Mouse (Mus musculus) ES-E14 (cell line): ENCODE measurements around the gene Slc16a5. TPM values are rescaled to one million over a fixed set of nuclear protein-coding genes. Genes with fewer than 3 reads are reported as not detected.

Source experiments
- DNase-seq: peaks from one replicate; pipeline ENCODE4 v3.0.0-alpha.2; 2013; ENCODE audit warnings: low read depth, low spot score
- H3K27ac ChIP-seq: 2 replicates; pipeline ENCODE4 v1.5.1; 2012; ENCODE audit warnings: low read depth, mild to moderate bottlenecking, low read length, moderate library complexity, mixed read lengths; ENCODE audit not compliant: poor library complexity, insufficient read depth, severe bottlenecking
- H3K36me3 ChIP-seq: 2 replicates; pipeline ENCODE4 v1.6.1; 2012; ENCODE audit warnings: mild to moderate bottlenecking, low read length, moderate library complexity, mixed read lengths; ENCODE audit not compliant: control insufficient read depth, poor library complexity, insufficient read depth, severe bottlenecking
- H3K4me1 ChIP-seq, 2 experiments: fragments of 150-350 bp in 1 of 2; sonication (generic) in 1 of 2; 2 replicates each; pipeline ENCODE4 v1.6.1; 2012; ENCODE audit warnings: low read length in 2 of 2, mild to moderate bottlenecking in 1 of 2, mixed read lengths in 1 of 2; ENCODE audit not compliant: control insufficient read depth in 2 of 2, insufficient read depth in 2 of 2, poor library complexity in 1 of 2
- H3K4me3 ChIP-seq, 2 experiments: fragments of 150-350 bp in 1 of 2; sonication (generic) in 1 of 2; 2 replicates each; pipeline ENCODE4 v1.5.1; 2012; ENCODE audit warnings: low read length in 2 of 2, low read depth in 1 of 2, mild to moderate bottlenecking in 1 of 2, mixed read lengths in 1 of 2; ENCODE audit not compliant: insufficient read depth in 1 of 2, poor library complexity in 1 of 2, severe bottlenecking in 1 of 2
- H3K9ac ChIP-seq: 2 replicates; pipeline ENCODE4 v1.6.1; 2012; ENCODE audit warnings: low read depth, mild to moderate bottlenecking, low read length, mixed read lengths; ENCODE audit not compliant: poor library complexity, insufficient read depth, severe bottlenecking
- H3K9me3 ChIP-seq: fragments of 150-350 bp; sonication (generic); 2 replicates; pipeline ENCODE4 v1.6.1; 2012; ENCODE audit warnings: low read depth, mild to moderate bottlenecking, low read length; ENCODE audit not compliant: control insufficient read depth, insufficient read depth
- CHD2 ChIP-seq: IDR thresholded peaks from 2 replicates; pipeline ENCODE4 v1.6.1; 2014; ENCODE audit warnings: mild to moderate bottlenecking, low read depth, low read length, inconsistent platforms
- HCFC1 ChIP-seq: IDR thresholded peaks from 2 replicates; pipeline ENCODE4 v1.6.1; 2012; ENCODE audit warnings: low read length, inconsistent platforms, borderline replicate concordance; ENCODE audit not compliant: insufficient read depth
- MAFK ChIP-seq: IDR thresholded peaks from 2 replicates; pipeline ENCODE4 v1.6.1; 2014; ENCODE audit warnings: mild to moderate bottlenecking, low read depth, low read length, inconsistent platforms; ENCODE audit not compliant: insufficient read depth
- ZC3H11A ChIP-seq: IDR thresholded peaks from 2 replicates; pipeline ENCODE4 v1.6.1; 2012; ENCODE audit warnings: low read depth, mild to moderate bottlenecking, inconsistent platforms, low read length, borderline replicate concordance
- ZNF384 ChIP-seq: IDR thresholded peaks from 2 replicates; pipeline ENCODE4 v1.6.1; 2012; ENCODE audit warnings: low read depth, low read length, inconsistent platforms
- in situ Hi-C, 2 experiments: fragments of 600-800 bp; cut with MboI; formaldehyde crosslinking; loops; one replicate each; pipeline ENCODE4 v1.15.1; 2025; ENCODE audit warnings: low sequenced_read_pairs in 2 of 2, inconsistent platforms in 1 of 2; ENCODE audit not compliant: unreplicated experiment in 2 of 2
- total RNA-seq: library from RNA; depleted of rRNA; stranded (reverse); fragments of 300-350 nt; gene quantifications from 2 replicates; pipeline ENCODE4 v1.2.3, GENCODE M21; 2012

Slc16a5 gene
- total RNA-seq, 1 experiment = 1.6 TPM

- Histone ChIP-seq H3K4me1 (peaks cover 4% of the 10 kb centered on the region in 2 experiments; a peak in 2 of 4 replicates), H3K9ac (peak overlapping the region; percentile 49; the same call in 1 of the 2 replicates), H3K36me3 (peaks cover 24% of the 10 kb centered on the region; the same call in 1 of the 2 replicates), H3K9me3 (no peaks in the 10 kb centered on the region), H3K27ac (no peak overlapping the region), H3K4me3 (peak overlapping the region; percentile 39 to 52)
- DNase-seq = peak; percentile 89
- no peak for TF ChIP-seq MAFK
- no peak for TF ChIP-seq ZNF384
- no peak; the same call in 1 of the 2 replicates for TF ChIP-seq ZC3H11A
- no peak for TF ChIP-seq CHD2
- TF ChIP-seq HCFC1 = peak; percentile 34; the same call in 1 of the 2 replicates
- in situ Hi-C loops = no loop called here
Observed at GRCm38 (mm10) chr11:115427482-115428331, 34.6 kb upstream of the Slc16a5 start.

DNA sequence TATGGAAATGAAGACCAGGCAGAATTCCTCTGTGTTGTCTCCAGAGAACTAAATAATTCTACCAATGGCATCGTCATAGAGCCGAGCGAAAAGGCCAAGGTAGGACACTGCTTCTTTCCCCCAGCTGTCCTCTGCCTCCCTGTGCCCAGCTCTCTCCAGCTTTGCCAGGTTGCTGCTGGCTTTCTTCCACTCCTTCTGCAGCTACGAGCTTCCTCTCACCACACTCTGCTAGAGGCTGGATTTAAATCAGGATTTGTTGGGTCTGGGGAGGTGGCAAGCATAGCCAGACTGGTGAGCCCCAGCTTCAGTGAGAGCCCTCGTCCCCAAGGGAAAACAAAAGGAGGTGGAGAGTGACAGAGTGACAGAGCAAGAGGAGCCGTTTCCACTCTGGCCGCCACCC lies 33.0 kb upstream of the Slc16a5 start:
- Histone ChIP-seq H3K27ac (no peak overlapping the region), H3K4me1 (peaks cover 4% of the 10 kb centered on the region in 2 experiments; a peak in 2 of 4 replicates), H3K9ac (no peak overlapping the region), H3K9me3 (no peaks in the 10 kb centered on the region), H3K36me3 (peaks cover 24% of the 10 kb centered on the region; the same call in 1 of the 2 replicates), H3K4me3 (no peak overlapping the region)
- DNase-seq = no peak
- in situ Hi-C loops = no loop called here
- TF ChIP-seq ZC3H11A (no peak), ZNF384 (no peak), CHD2 (no peak), HCFC1 (no peak), MAFK (no peak)

DNA sequence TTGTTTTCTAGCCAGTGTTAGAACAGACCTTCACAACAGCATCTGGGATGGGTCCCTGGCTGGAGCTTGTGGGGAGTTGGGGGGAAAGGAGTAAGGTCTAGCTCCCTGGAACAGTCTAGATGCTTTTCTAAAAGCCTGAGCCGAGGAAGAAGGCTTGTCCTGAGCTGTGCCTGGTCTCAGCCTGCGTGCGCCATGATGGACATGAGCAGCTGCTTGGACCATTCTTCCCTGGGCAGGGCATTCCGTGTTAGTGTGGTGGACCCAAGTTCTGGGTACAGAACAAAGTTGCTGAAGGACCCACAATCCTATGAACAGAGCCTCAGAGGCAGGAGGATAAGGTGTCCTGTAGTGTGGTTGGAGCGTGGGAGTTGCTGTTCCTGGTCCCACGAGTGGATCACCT lies 31.7 kb upstream of the Slc16a5 start:
- no peak for TF ChIP-seq MAFK
- H3K4me3 ChIP-seq = no peak overlapping the region
- peaks cover 24% of the 10 kb centered on the region; the same call in 1 of the 2 replicates for H3K36me3 ChIP-seq
- H3K9ac ChIP-seq = no peak overlapping the region
- peaks cover 4 to 6% of the 10 kb centered on the region in 2 experiments; a peak in 2 of 4 replicates for H3K4me1 ChIP-seq
- in situ Hi-C loops = no loop called here
- no peak for DNase-seq
- no peaks in the 10 kb centered on the region for H3K9me3 ChIP-seq
- no peak overlapping the region for H3K27ac ChIP-seq

GRCm38 (mm10) chr11:115432814-115433213 lies 29.5 kb upstream of the Slc16a5 start:
- no peak overlapping the region for H3K9ac ChIP-seq
- TF ChIP-seq ZC3H11A = no peak
- TF ChIP-seq ZNF384 = no peak
- no peak for TF ChIP-seq HCFC1
- no peak for TF ChIP-seq CHD2
- TF ChIP-seq MAFK = no peak
- DNase-seq = no peak
- H3K4me3 ChIP-seq = no peak overlapping the region
- in situ Hi-C loops = no loop called here
- H3K4me1 ChIP-seq = peaks cover 5% of the 10 kb centered on the region in 2 experiments; a peak in 2 of 4 replicates
- H3K27ac ChIP-seq = no peak overlapping the region
- H3K36me3 ChIP-seq = peaks cover 24% of the 10 kb centered on the region; the same call in 1 of the 2 replicates
- H3K9me3 ChIP-seq = no peaks in the 10 kb centered on the region
